ENCODE assay signal across 1 mouse cellular context in the genomic region with DNA sequence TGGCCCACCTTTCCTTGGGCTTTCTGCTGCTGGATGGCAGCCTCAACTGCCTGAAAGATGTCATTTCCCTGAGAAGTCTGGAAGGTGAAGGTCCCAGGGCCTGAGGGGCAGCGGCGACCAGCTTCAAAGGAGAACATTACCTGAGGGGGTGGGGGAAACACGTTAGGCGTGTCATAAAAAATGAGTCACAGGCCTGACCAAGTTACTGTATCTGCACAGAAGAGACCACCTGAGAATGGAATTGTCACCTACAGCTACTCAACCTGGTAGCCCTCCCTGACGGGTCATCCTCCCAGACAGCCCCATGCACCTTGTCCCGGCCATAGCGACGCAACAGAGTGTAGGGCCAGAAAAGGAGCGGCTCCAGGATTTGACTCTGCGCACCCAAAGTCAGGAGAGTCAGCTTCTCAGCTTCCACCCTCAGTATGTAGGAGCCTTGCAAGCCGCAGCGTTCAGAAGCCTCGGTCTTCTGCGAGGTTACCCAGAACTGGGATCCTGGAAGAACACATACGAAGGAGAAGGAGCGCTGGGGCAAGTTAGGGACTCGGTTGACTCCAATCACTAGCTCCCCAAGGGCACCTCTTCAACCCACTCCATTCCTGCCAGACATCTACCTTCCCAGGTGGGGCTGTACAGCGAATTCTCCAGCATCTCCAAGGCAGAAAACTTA.
TF ChIP-seq lines count a peak whose summit lies in the region.

No protein-coding gene starts in this region.

TF ChIP-seq in ES-E14, 5 proteins besides CTCF, POLR2A, EP300 and RAD21:
- no peak for TF ChIP-seq HCFC1 (IDR thresholded peaks at IDR 0.05; ENCODE audit: borderline replicate concordance, insufficient read depth, low read length)
- no peak for TF ChIP-seq ZC3H11A (IDR thresholded peaks at IDR 0.05; ENCODE audit: borderline replicate concordance, low read depth, low read length)
